Mouse (Mus musculus): ENCODE data around the gene Usb1.
A peak's percentile ranks its signal among the peaks of the same experiment; 100 is the strongest.

Usb1 gene

GRCm38 (mm10) chr8:95331720-95332436 is at the start of gene Usb1, which contains the start of gene Zfp319:
Gene Usb1, plus strand, starts transcription at chr8:95332284.
Gene Zfp319, minus strand, starts transcription at chr8:95331950.
- DNase-seq (ENCODE audit: low spot score) = peak; percentile 86

DNA sequence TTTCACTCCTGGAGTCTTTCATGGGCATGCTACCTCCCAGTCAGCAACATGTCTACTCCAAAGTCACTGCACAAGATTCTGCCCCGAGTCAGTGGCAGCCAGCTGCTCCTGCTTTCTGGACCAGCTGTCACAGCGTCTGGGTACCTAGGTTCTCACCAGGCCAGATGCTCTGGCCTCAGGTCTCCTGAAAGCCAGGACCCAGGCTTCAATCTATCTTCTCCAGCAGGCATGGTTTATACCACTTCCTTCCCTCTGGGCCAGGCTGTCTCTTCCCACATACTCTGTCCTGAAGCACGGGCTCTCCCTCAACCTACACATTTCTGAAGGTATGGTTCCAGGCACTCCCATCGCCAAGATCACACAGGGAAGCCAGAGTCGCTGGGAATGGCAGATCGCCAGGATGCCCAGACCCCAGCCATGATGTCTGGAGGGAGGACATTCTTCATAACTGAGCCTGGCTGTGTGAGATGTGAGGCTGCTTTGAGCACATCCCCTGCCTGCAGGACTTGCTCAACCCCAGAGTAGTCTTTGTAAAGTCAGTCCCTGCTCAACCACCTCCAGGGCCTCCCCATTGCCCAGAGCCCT is 42.9 kb upstream of the Usb1 start:
- no peak for DNase-seq (ENCODE audit: low spot score)

DNA sequence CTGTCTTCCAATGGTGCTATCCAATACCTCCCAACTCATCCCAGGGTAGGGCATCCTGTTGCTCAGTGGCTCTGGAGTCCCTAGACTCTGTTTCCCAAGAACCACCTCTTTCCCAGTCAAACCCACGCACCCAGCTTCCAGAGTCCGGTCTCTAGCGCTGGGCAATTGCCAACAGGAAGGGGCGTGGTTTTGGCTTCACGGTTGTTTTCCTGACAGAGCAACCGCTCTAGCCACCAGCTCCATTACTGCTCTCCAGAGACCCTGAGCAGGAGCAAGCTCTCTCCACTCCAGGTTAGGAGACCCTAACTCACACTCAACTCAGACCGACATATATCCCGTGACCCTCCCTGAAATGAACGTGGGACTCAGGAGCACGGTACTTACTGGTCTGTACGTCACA is 38.9 kb upstream of the Usb1 start:
- DNase-seq (ENCODE audit: low spot score) = no peak

- no peak for DNase-seq (ENCODE audit: low spot score)
Observed at GRCm38 (mm10) chr8:95293891-95294290, 38.2 kb upstream of the Usb1 start.

GRCm38 (mm10) chr8:95302410-95302809 is 29.7 kb upstream of the Usb1 start:
- DNase-seq (ENCODE audit: low spot score) = no peak

DNA sequence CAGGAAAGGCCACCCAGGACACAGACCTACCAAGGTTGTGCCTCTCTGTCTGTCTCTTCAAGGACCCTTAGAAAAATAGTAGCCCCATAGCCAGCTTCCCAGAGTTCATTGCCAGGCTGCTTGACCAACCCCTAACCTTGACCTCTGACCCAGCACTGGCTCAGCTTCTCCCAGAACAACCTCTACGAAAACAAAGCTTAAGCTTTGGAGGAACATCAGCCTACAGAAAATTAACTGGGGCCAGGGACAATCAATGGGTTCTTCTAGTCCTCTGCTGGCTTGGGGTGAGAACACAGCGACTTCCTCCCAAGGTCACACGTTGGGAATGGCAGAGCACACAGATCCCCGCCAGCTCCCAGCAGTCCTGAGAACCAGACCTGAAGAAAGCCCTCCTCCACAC is 26.6 kb upstream of the Usb1 start:
- DNase-seq (ENCODE audit: low spot score) = no peak

DNA sequence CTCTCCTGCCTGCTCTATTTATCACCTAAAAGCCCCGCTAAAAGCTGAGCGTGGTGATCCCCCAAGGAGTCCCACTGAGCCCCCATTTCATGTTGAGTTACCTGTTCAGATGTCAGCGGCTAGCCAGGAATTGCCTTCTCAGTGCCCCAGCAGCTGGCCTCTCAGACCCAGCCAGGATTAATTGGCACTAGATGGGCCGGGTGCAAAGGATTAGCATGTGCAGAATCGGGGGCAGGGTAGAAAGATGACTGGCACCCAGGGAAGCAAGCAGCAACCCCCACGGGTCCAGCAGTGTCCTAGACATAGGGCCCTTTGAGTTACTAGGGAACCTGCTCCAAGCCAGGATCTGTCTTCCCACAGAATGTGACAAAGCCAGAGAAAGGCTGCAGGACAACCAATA is 25.7 kb upstream of the Usb1 start, which contains the start of gene Cngb1:
Gene Cngb1 (minus strand): TSS at position 155 of the 400 bp plus-strand sequence.
- DNase-seq (ENCODE audit: low spot score) = no peak

- no peak for DNase-seq (ENCODE audit: low spot score)
Observed at GRCm38 (mm10) chr8:95310342-95310970, 21.6 kb upstream of the Usb1 start, which contains the start of gene Tepp. Gene Tepp, plus strand, starts transcription at chr8:95310566.

- DNase-seq (ENCODE audit: low spot score) = no peak
Observed at GRCm38 (mm10) chr8:95312836-95313235, 19.2 kb upstream of the Usb1 start.

DNA sequence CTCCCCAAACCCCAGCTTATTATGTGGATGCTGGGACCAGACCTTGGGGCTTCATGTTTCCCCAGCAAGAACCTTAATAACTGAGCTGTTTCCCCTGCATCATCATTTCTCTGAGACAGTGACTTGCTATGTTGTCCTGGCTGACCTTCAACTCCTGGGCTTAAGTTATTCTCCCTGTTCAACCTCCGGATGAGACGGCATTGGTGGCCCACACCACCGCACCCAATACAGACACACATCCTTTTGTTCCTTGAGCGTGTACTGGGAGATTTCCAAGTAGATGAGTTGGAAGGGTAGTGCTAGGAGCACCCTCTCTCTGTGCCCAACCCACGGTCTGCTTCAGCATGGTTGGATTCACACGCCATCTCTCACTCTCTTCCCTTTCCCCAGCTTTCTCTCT is 18.2 kb upstream of the Usb1 start:
- no peak for DNase-seq (ENCODE audit: low spot score)

GRCm38 (mm10) chr8:95314707-95315106 is 17.4 kb upstream of the Usb1 start:
- no peak for DNase-seq (ENCODE audit: low spot score)

GRCm38 (mm10) chr8:95315350-95315749 is 16.7 kb upstream of the Usb1 start:
- DNase-seq (ENCODE audit: low spot score) = no peak

- DNase-seq (ENCODE audit: low spot score) = no peak
Observed at GRCm38 (mm10) chr8:95320224-95321139, 11.6 kb upstream of the Usb1 start.

- DNase-seq (ENCODE audit: low spot score) = no peak
Observed at GRCm38 (mm10) chr8:95323201-95323600, 8.9 kb upstream of the Usb1 start.

DNA sequence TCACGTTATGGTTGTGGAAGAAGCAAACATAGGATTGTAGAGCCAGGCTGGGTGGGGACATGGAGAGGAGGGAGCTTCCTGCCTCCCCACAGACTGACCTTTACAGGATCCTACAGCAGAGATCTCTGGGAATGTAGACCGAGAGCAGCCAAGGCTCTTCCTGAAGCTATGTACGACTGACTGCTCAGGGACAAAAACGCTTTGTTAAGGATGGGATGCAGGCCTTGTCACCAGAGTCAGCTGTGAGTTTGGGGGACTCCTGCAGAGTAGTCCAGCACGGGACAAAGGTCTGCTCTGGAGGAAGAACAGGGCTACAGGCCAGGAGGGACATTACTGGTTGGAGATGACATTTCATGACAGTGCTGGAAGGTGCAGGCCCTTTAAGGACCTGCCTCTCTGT is 7.4 kb upstream of the Usb1 start:
- no peak for DNase-seq (ENCODE audit: low spot score)

DNA sequence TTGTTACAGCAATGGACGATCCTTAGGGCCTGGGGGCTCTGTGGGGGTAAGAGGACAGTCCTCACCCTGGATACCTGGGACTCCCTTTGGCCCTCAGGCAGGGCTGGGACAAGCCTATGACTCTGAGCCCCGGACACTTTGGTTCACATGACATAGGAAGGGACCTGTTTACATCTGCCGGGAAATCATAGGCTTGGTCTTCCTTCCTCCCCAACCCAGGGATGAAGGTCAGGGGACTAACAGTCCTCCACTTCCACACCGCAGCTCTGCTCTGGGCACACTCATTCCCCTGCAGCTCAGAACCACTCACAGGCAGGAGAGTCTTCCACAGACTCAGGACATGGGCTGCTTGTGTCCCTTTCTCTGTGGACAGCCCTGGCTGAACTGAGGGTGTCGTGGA is 5.3 kb upstream of the Usb1 start:
- no peak for DNase-seq (ENCODE audit: low spot score)

DNA sequence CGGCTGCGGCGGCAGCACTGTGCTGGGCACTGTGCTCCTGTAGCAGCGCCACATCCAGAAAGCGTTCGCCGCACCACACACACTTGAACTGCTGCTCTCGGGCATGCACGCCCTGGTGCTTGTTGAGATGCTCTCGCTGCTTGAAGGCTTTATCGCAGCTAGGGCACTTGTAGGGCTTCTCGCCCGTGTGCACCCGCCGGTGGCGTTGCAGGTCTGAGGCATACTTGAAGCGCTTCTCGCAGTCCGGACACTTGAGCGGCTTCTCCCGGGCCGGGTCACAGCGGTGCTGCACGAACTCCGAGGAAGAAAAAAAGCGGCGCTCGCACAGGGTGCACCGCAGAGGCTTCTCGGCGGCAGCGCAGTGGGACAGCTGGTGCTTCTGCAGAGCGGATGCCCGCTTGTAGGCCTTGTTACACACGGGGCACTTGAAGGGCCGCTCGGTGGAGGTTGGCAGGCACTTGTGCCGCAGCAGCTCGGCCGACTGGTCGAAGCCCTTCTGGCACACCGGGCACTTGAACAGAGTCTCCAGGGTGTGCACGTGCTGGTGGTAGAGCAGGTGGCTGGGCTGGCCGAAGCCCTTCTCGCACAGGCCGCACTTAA is 4.1 kb upstream of the Usb1 start:
- DNase-seq (ENCODE audit: low spot score) = no peak

GRCm38 (mm10) chr8:95330367-95330766 is 1.7 kb upstream of the Usb1 start:
- no peak for DNase-seq (ENCODE audit: low spot score)

DNA sequence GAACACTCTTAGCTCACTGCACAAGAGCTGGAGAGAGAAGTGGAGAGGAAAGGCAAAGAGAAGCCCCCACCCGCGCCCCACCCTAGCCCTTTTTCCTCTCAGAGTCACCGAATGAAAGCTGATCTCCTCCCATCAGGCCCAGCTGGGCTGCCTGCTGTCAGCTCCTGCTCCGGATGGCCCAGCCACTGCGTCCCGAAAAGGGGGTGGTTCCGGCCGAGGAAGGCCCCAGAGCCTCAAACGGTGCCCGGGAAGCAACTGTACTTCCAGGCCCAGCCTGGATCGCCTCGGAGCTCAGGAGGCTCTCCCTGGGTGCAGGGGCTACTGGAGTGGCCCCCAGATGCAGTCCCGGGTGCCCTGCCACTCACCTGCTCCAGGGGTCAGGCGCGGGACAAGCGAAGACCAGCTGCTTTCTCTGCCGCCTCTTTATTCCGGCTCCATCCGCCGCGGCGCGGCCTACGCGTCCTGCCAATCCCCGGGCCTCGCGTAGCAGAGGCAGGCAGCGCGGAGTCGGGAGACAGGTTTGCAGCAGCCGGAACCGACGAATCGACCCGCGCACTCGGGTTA is 846 bp upstream of the Usb1 start:
- no peak for DNase-seq (ENCODE audit: low spot score)

DNA sequence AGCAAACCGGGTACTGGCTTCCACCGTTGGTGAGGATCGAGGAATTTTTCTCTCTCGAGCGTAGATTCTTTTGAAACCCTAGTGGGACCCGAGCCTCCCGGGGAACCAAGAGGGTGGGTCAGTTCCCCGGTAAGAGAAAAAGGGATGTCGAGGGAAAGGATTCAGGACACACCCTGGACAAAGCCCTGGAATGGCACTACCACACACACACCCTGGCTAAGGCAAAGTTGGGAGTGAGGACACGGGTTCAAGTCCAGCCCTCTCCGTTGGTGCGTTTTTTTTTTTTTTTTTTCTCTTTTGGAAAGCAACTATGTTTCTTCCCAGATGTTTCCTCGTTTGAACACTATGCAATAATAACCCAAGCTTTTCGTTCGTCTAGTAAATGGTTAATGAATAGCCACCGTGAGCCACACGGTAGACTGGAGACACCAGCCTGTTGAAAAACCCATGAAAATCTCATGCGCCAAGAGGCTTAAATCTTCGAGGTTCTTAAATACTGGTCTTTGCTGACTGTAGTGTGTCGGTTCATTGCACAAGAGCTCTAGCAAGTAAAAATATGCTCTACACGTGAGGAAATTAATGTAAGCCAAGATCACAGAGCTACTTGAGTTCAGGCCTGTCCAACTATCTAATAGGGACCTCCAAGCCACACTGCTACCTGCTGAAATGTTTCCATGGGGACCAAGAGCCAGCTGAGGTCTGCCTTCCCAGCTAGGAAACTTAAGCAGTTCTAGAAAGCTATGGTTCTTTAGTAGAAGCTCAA is 534 bp downstream of the Usb1 start:
- DNase-seq (ENCODE audit: low spot score) = no peak

GRCm38 (mm10) chr8:95335706-95336105 is 3.6 kb downstream of the Usb1 start:
- no peak for DNase-seq (ENCODE audit: low spot score)

Data from urinary bladder, postnatal 10 days (tissue).